Mouse (Mus musculus) MEL (cell line): ENCODE measurements around the gene B4galnt3.

Experiments
- CTCF ChIP-seq, 3 experiments: IDR thresholded peaks in 2 of 3; conservative IDR thresholded peaks in 1 of 3; 2 replicates each; pipeline ENCODE4 v1.5.1; 2011 to 2012; ENCODE audit warnings: low read length in 3 of 3, low read depth in 2 of 3, mild to moderate bottlenecking in 2 of 3, improper control_type of control experiment in 1 of 3, inconsistent platforms in 1 of 3, mixed read lengths in 1 of 3, moderate library complexity in 1 of 3; ENCODE audit not compliant: control insufficient read depth in 1 of 3, insufficient read depth in 1 of 3, poor library complexity in 1 of 3, severe bottlenecking in 1 of 3
- HCFC1 ChIP-seq: IDR thresholded peaks from 2 replicates; pipeline ENCODE4 v1.6.1; 2012; ENCODE audit warnings: low read depth, mild to moderate bottlenecking, inconsistent platforms, low read length, improper control_type of control experiment, moderate library complexity
- KAT2A ChIP-seq: conservative IDR thresholded peaks from 2 replicates; pipeline ENCODE4 v1.6.1; 2012; ENCODE audit warnings: low read depth, low read length, improper control_type of control experiment, inconsistent platforms
- MAZ ChIP-seq: IDR thresholded peaks from 2 replicates; pipeline ENCODE4 v1.6.1; 2012; ENCODE audit warnings: low read depth, mild to moderate bottlenecking, inconsistent platforms, low read length, improper control_type of control experiment
- TAL1 ChIP-seq: IDR thresholded peaks from 2 replicates; pipeline ENCODE4 v1.6.1; 2012; ENCODE audit warnings: mild to moderate bottlenecking, inconsistent platforms, low read length, moderate library complexity, mixed read lengths
- TCF12 ChIP-seq: IDR thresholded peaks from 2 replicates; pipeline ENCODE4 v1.6.1; 2014; ENCODE audit warnings: low read depth, mild to moderate bottlenecking, inconsistent platforms, low read length, improper control_type of control experiment, moderate library complexity

- TF ChIP-seq CTCF (IDR thresholded peaks at IDR 0.05 in 2 of 3, conservative IDR thresholded peaks at IDR 0.05 in 1 of 3; ENCODE audit: control insufficient read depth in 1 of 3, insufficient read depth in 1 of 3, low read depth in 2 of 3, low read length in 3 of 3, poor library complexity in 1 of 3, severe bottlenecking in 1 of 3) (no peak), KAT2A (no peak), MAZ (no peak), TAL1 (no peak), HCFC1 (no peak), TCF12 (no peak)
Measured at GRCm38 (mm10) chr6:120162928-120163327, 131.4 kb downstream of the B4galnt3 start.
